Mouse (Mus musculus): ENCODE results near the gene Gm11634. TPM values are rescaled to one million over a fixed set of nuclear protein-coding genes. Genes with fewer than 3 reads are reported as not detected.
A peak's percentile ranks its signal among the peaks of the same experiment; 100 is the strongest.

Gm11634 gene
- polyA plus RNA-seq, 1 experiment from 2014 or later = not detected

- H3K4me3 ChIP-seq (ENCODE audit: low read length) = peak overlapping the region; percentile 83
- peak overlapping the region; percentile 85 for H3K9ac ChIP-seq (ENCODE audit: low read depth, low read length)
- peak overlapping the region; percentile 79 for H3K4me2 ChIP-seq (ENCODE audit: low read length)
- ATAC-seq = peak; percentile 98
- peak overlapping the region; percentile 98 for H3K27ac ChIP-seq (ENCODE audit: low read depth, low read length)
- no peaks in the 10 kb centered on the region for H3K9me3 ChIP-seq (ENCODE audit: control insufficient read depth, low read length)
- peaks cover 20% of the 10 kb centered on the region for H3K4me1 ChIP-seq (ENCODE audit: control insufficient read depth, insufficient read depth, low read depth, low read length)
- WGBS = under 1% methylated on average over 37 of the region's 37 CpGs
- H3K36me3 ChIP-seq (ENCODE audit: control insufficient read depth, insufficient read depth, low read length) = no peaks in the 10 kb centered on the region
- no peaks in the 10 kb centered on the region for H3K27me3 ChIP-seq (replicated peaks; ENCODE audit: control insufficient read depth, insufficient read depth, low read length)
Measured at GRCm38 (mm10) chr11:101552476-101553300, 46.4 kb downstream of the Gm11634 start.

GRCm38 (mm10) chr11:101551751-101552475 is 47.1 kb downstream of the Gm11634 start, which contains the start of the genes Brca1 and Nbr1:
Brca1 (minus strand) TSS chr11:101551955.
Nbr1 (plus strand) TSS chr11:101552149.
- no peaks in the 10 kb centered on the region for H3K36me3 ChIP-seq (ENCODE audit: control insufficient read depth, insufficient read depth, low read length)
- peak; percentile 87 for ATAC-seq
- H3K9ac ChIP-seq (ENCODE audit: low read depth, low read length) = peak within 1 kb of the TSS; percentile 85
- peaks cover 20% of the 10 kb centered on the region for H3K4me1 ChIP-seq (ENCODE audit: control insufficient read depth, insufficient read depth, low read depth, low read length)
- peak within 1 kb of the TSS; percentile 98 for H3K27ac ChIP-seq (ENCODE audit: low read depth, low read length)
- WGBS = under 1% methylated on average over 43 of the region's 43 CpGs
- no peaks in the 10 kb centered on the region for H3K9me3 ChIP-seq (ENCODE audit: control insufficient read depth, low read length)
- peak within 1 kb of the TSS; percentile 83 for H3K4me3 ChIP-seq (ENCODE audit: low read length)
- no peaks in the 10 kb centered on the region for H3K27me3 ChIP-seq (replicated peaks; ENCODE audit: control insufficient read depth, insufficient read depth, low read length)
- H3K4me2 ChIP-seq (ENCODE audit: low read length) = peak within 1 kb of the TSS; percentile 79

- H3K4me1 ChIP-seq (ENCODE audit: control insufficient read depth, insufficient read depth, low read depth, low read length) = peaks cover 6% of the 10 kb centered on the region
- no peaks in the 10 kb centered on the region for H3K27me3 ChIP-seq (replicated peaks; ENCODE audit: control insufficient read depth, insufficient read depth, low read length)
- H3K9ac ChIP-seq (ENCODE audit: low read depth, low read length) = no peak overlapping the region
- ATAC-seq = no peak
- H3K9me3 ChIP-seq (ENCODE audit: control insufficient read depth, low read length) = no peaks in the 10 kb centered on the region
- no peak overlapping the region for H3K27ac ChIP-seq (ENCODE audit: low read depth, low read length)
- no peak overlapping the region for H3K4me2 ChIP-seq (ENCODE audit: low read length)
- H3K4me3 ChIP-seq (ENCODE audit: low read length) = no peak overlapping the region
- H3K36me3 ChIP-seq (ENCODE audit: control insufficient read depth, insufficient read depth, low read length) = no peaks in the 10 kb centered on the region
Measured at GRCm38 (mm10) chr11:101548526-101548925, 50.5 kb downstream of the Gm11634 start.

- Histone ChIP-seq H3K4me3 (ENCODE audit: low read length) (no peak overlapping the region), H3K9me3 (ENCODE audit: control insufficient read depth, low read length) (no peaks in the 10 kb centered on the region), H3K36me3 (ENCODE audit: control insufficient read depth, insufficient read depth, low read length) (no peaks in the 10 kb centered on the region), H3K27me3 (replicated peaks; ENCODE audit: control insufficient read depth, insufficient read depth, low read length) (no peaks in the 10 kb centered on the region), H3K4me2 (ENCODE audit: low read length) (no peak overlapping the region), H3K9ac (ENCODE audit: low read depth, low read length) (no peak overlapping the region), H3K4me1 (ENCODE audit: control insufficient read depth, insufficient read depth, low read depth, low read length) (no peaks in the 10 kb centered on the region), H3K27ac (ENCODE audit: low read depth, low read length) (no peak overlapping the region)
- 55% methylated on average over 1 of the region's 1 CpGs for WGBS
- no peak for ATAC-seq
Measured at GRCm38 (mm10) chr11:101544132-101544531, 54.9 kb downstream of the Gm11634 start.

Other genes with a start within 250 kb of the Gm11634 start
- not detected in 2 replicates for gene G6pc, start 231.7 kb downstream of the Gm11634 start, polyA plus RNA-seq (2015; fragmentation: Nextera tagmentation; extraction: Ambion mirVana)
- gene Aarsd1, start 181.6 kb downstream of the Gm11634 start, polyA plus RNA-seq (2015; fragmentation: Nextera tagmentation; extraction: Ambion mirVana) = 93.5 and 98.6 TPM in 2 replicates
- 8.1 and 9.5 TPM in 2 replicates for gene Gm27029, start 174.5 kb downstream of the Gm11634 start, polyA plus RNA-seq (2015; fragmentation: Nextera tagmentation; extraction: Ambion mirVana)
- 30.7 and 33.6 TPM in 2 replicates for gene Rundc1, start 174.2 kb downstream of the Gm11634 start, polyA plus RNA-seq (2015; fragmentation: Nextera tagmentation; extraction: Ambion mirVana)
- 3.1 and 3.9 TPM in 2 replicates for gene Ptges3l, start 173.9 kb downstream of the Gm11634 start, polyA plus RNA-seq (2015; fragmentation: Nextera tagmentation; extraction: Ambion mirVana)
- gene Rpl27, start 157.0 kb downstream of the Gm11634 start, polyA plus RNA-seq (2015; fragmentation: Nextera tagmentation; extraction: Ambion mirVana) = 204 and 207 TPM in 2 replicates
- 3.9 and 4.8 TPM in 2 replicates for gene Ifi35, start 150.8 kb downstream of the Gm11634 start, polyA plus RNA-seq (2015; fragmentation: Nextera tagmentation; extraction: Ambion mirVana)
- 83.2 and 90.6 TPM in 2 replicates for gene Rnd2, start 134.3 kb downstream of the Gm11634 start, polyA plus RNA-seq (2015; fragmentation: Nextera tagmentation; extraction: Ambion mirVana)
- gene Vat1, start 133.0 kb downstream of the Gm11634 start, polyA plus RNA-seq (2015; fragmentation: Nextera tagmentation; extraction: Ambion mirVana) = 125 and 134 TPM in 2 replicates
- 2.0 and 3.0 TPM in 2 replicates for gene Brca1, start 47.3 kb downstream of the Gm11634 start, polyA plus RNA-seq (2015; fragmentation: Nextera tagmentation; extraction: Ambion mirVana)
- gene Nbr1, start 47.1 kb downstream of the Gm11634 start, polyA plus RNA-seq (2015; fragmentation: Nextera tagmentation; extraction: Ambion mirVana) = 80.5 and 93.2 TPM in 2 replicates
- gene Tmem106a, start 17.0 kb downstream of the Gm11634 start, polyA plus RNA-seq (2015; fragmentation: Nextera tagmentation; extraction: Ambion mirVana) = 4.4 and 4.9 TPM in 2 replicates
- gene Rdm1, start 27.9 kb upstream of the Gm11634 start, polyA plus RNA-seq (2015; fragmentation: Nextera tagmentation; extraction: Ambion mirVana) = 17.2 and 21.7 TPM in 2 replicates
- gene Arl4d, start 66.3 kb upstream of the Gm11634 start, polyA plus RNA-seq (2015; fragmentation: Nextera tagmentation; extraction: Ambion mirVana) = 7.6 and 7.7 TPM in 2 replicates
- gene Dhx8, start 133.7 kb upstream of the Gm11634 start, polyA plus RNA-seq (2015; fragmentation: Nextera tagmentation; extraction: Ambion mirVana) = 25.6 and 28.5 TPM in 2 replicates
- gene Etv4, start 186.1 kb upstream of the Gm11634 start, polyA plus RNA-seq (2015; fragmentation: Nextera tagmentation; extraction: Ambion mirVana) = 21.7 and 21.8 TPM in 2 replicates